Mouse (Mus musculus): Measurements from ENCODE around the gene A930004D18Rik.
"Not testable (repeated sequence)": the region's sequence is repeated elsewhere in the genome, so short reads cannot be mapped to it uniquely, and the experiment has no call there.

Gene A930004D18Rik

DNA sequence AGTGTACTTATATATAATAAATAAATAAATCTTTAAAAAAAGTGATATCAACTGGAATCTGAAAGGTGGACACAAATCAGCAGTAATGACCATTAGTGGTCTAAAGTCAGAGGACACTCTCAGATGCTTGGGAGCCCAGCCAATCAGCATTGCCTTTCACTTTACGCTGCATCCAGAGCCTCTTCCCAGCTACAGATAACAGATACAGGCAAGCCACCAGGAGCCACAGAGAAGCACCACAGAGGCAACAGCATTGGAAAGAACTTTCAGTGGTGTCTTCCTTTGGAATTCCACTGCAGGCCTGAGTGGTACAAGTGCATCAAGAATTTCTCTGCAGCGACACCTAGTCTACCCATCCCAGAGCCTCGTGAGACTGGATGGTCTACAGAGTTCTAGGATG is 24.7 kb downstream of the A930004D18Rik start:
- no peak for DNase-seq (ENCODE audit: low read depth in 1 of 2, low spot score in 2 of 2)

DNA sequence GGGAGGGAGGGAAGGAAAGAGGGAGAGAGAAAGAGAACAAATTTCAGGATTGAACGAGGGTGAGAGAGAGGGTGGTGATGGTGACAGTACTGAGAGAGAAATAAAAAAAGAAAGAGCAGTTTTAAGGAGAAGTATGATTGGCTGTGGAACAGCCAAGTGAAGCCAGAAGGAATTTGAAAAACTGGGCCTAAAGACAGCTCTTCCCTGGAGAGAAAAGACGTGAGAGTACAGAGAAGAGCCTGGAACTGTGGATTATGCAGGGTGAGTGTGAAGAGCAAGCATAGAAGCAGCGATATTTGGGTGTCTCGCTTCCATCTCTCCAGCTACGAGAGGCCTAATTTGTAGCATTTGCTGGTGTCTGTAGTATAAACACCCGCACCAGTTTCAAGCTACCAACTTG is 26.3 kb downstream of the A930004D18Rik start:
- DNase-seq (ENCODE audit: low read depth in 1 of 2, low spot score in 2 of 2), result no peak

DNA sequence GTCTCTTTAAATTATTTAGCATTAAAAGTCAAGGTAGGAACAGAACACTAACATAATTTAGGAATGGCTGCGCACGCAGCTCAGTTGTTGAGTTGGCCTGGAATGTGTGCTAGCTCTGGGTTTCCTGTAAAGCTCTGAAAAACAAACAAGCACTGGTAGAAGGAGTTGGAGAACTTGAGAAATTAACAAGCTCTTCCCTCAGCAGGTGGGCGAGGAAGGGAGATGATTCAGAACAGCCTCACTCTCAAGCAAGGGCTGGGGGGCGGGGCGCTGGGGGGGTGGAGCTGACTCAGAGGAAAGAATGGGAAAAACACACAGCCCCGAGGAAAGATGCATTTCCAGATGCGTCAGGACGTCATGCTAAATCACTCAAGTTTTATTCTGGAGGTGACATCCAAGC is 32.4 kb downstream of the A930004D18Rik start:
- DNase-seq (ENCODE audit: low read depth in 1 of 2, low spot score in 2 of 2), result no peak

DNA sequence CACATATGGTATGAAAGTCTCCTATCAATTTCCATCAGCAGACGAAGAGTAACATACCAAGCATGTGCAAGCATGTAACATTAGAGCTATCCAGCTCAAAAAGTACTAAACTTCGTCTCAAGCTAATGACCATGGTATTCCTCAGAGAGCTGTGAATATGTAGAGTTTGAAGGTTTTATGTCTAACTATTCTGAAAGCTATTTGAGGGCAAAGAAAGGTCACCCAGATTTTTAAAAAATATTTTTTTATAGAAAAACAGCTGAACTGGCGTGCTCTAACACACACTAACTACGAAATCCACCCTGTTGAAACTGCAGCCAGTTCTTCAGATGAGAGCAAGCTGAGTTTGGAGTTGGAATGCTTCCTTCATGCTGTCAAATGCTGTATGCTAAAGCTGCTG is 33.3 kb downstream of the A930004D18Rik start:
- no peak for DNase-seq (ENCODE audit: low read depth in 1 of 2, low spot score in 2 of 2)

DNA sequence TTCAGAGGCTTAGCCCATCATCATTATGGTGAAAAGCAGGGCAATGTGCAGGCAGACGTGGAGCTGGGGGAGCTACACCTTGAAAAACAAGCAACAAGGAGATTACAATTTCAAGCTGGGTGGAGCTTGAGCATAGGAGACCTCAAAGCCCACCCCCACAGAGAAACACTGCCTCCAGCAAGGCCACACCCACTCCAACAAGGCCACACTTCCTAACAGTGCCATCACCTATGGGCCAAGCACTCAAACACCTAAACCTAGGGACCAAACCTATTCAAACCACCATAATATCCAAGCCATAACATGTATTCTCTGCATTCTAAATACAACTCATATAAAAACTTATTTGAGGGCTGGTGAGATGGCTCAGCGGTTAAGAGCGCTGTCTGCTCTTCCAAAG is 35.2 kb downstream of the A930004D18Rik start:
- DNase-seq (ENCODE audit: low read depth in 1 of 2, low spot score in 2 of 2), result no peak

DNA sequence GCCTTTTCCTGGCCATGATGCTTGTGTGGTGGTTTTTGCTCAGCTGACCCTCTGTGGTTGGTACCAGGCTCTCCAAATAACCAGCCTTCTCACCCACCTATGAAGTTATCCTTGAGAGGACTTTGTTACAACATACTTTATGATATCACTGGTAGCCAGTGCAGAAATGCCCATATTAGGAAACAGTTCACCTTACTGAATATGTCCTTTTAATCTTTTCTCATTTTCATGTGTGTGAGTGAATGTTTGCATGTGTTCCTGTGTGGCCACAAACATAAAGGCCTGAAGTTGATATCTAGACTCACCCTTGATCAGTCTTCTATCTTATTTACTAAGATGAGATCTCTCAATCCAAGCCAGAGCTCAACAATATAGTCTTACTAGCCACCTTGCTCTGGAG is 40.7 kb downstream of the A930004D18Rik start, which contains the start of gene H2al2a:
TSS of gene H2al2a (minus strand) at position 101 of the 400 bp plus-strand sequence.
- DNase-seq (ENCODE audit: low read depth in 1 of 2, low spot score in 2 of 2), result no peak

DNA sequence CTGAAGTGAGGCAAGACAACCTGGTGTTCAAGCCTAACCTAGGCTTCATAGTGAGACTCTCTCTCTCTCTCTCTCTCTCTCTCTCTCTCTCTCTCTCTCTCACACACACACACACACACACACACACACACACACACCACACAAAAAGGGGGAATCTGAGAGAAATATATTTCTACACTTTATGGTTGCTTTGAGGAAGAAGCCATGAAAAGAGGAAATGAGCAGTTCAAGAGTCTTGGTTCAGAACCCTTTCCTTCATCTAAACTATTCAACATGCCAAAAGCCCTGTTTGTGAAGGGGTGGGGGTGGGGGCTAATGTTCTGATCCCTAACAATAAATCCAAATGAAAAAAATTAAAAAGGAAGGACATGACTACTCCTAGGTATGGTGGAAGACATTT is 48.0 kb downstream of the A930004D18Rik start:
- no peak for DNase-seq (ENCODE audit: low read depth in 1 of 2, low spot score in 2 of 2)

DNA sequence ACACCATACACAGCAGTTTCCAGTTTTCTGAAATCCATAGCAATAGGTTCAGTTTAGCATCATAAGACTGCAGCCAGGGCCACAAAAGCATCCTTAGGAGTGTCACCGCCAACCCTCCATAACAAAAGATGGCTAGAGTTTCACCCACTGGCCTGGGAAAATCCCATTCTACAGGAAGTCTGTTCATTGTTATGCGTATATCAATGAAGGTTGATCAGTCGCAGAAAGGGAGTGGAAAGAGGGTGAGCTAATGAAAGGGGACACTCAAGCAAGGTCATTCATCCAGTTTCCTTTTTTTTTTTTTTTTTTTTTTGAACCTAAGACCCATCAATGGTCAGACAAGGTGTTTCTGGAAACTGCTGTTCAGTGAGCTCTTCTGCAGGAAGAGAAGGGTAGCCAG is 48.4 kb downstream of the A930004D18Rik start:
- no peak for DNase-seq (ENCODE audit: low read depth in 1 of 2, low spot score in 2 of 2)

DNA sequence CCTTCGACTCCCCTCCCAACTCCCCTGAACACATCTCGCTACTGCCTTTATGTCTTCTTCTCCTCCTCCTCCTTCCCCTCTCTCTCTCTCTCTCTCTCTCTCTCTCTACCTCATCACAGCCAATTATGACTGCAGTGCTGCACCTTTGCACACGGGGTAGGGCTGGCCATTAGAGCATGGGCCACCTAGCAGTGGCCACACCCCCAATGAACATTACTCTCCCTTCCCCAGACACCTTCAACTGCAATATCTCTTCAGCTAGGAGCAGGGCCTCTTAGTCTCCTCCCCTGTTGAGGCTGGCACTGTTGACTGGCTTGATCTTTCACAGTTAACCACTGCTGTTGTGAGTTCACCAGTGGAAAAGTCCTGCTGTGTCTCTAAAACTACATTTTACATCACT is 50.8 kb downstream of the A930004D18Rik start:
- no peak for DNase-seq (ENCODE audit: low read depth in 1 of 2, low spot score in 2 of 2)

DNA sequence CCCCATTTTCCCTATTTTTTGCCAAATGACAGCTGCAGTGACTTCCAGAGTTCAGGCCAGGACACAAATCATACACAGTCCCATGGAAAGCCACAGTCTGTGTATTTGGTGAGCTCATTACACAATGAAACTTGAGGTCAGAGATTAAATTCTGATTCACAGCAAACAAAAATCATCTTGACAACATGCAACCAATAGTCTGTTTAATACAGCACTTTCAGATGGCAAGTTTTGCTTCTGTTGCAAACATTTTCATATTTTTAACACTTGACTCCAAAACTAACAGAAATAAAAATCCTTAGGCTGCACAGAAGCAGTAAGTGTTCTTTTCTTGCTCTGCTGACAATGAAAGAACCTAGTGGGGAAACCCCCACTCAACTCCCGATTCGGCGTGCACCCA is 52.8 kb downstream of the A930004D18Rik start:
- no peak for DNase-seq (ENCODE audit: low read depth in 1 of 2, low spot score in 2 of 2)

DNA sequence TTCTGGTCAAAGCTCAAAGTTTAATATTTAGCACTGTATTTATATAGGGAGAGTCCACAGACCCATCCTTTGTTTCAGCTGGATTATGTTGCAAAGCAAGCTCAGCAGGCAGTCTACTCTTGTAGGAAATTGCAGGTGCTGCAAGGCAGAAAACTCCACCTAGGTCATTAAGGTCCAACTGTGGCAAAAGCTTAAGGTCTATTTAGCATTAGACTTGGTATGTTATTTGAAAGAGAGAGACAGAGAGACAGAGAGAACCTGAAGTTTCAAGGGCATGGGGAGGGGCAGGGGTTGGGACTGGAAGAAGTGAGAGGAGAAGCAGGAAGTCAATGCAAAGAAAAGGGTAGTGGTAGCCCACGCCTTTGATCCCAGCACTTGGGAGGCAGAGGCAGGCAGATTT is 54.8 kb downstream of the A930004D18Rik start:
- no peak for DNase-seq (ENCODE audit: low read depth in 1 of 2, low spot score in 2 of 2)

DNA sequence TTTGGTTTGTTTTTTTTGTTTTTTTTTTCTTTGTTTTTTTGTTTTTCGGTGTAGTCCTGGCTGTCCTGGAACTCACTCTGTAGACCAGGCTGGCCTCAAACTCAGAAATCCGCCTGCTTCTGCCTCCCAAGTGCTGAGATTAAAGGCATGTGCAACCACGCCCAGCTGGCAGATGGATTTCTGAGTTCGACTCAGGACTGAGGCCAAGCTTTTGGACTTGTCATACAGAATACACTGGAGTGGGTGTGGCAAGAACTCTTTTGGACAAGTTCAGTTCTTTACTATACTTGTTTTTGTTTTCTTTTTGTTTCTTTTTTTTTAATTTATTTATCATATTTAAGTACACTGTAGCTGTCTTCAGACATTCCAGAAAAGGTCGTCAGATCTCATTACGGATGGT is 58.8 kb downstream of the A930004D18Rik start:
- no peak for DNase-seq (ENCODE audit: low read depth in 1 of 2, low spot score in 2 of 2)

DNA sequence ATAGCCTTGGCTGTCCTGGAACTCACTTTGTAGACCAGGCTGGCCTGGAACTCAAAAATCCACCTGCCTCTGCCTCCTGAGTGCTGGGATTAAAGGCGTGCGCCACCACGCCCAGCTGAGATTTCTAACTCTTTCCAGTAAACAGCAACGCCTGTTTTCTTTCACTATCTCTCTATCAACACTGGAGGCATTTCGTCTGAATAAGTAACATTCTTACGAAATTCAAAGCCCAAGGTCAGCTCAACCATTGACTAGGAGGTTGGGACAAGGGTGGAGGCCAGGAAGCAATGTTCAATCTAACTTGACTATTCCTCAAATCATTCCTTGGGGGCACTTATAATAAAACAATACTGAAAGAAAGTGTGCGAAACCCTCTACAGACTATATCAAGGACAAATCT is 59.3 kb downstream of the A930004D18Rik start:
- not testable (repeated sequence) for DNase-seq (ENCODE audit: low read depth in 1 of 2, low spot score in 2 of 2)

DNA sequence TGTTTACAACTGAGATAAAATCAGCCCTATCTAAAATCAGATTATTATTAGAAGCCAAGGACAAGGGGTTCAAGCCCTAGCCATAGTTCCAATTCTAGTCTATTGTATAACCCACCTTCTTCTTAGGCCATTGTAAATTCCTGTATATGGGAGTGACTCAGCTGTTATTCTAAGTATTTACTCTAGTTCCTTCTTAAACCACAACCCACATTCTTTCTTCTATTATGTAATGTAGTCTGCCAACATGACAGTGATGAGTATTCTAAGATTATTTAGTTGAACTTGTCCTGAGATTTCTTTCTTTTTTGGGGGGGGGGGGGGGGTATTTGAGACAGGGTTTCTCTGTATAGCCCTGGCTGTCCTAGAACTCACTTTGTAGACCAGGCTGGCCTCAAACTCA is 59.9 kb downstream of the A930004D18Rik start:
- DNase-seq (ENCODE audit: low read depth in 1 of 2, low spot score in 2 of 2), result not testable (repeated sequence)

DNA sequence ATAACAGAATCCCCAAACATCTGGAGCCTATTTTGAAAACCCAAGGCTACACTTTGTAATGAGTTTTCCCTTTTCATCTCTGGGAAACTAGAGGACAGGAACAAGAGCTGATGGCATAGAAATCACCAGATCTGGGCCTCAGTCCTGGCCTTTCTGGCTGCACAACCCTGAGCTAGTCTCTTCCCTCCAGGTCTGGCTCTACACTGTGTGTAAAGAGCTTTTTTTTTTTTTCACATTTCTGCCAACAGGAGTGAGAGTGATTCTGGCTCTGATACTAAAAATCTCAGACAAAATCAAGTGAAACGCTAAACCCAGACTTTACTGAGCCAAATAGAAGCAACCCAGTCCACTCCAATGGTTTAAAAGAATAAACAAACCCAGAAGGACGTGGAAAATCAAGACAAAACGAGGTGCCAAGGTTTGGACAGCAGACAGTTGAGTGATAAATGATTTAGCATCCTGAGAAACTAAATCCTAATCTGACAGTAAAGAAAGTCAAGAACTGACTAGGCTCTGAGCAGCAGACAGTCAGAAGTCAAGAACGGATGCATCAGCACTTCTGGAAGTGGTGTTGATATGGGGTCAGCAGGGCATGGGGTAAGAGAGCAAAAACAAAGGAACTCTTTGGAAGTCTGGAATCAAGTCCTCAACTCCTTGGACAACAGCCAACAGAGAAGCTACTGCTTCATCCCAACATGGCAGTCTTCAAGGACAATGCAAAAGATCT is 61.8 kb downstream of the A930004D18Rik start:
- no peak for DNase-seq (ENCODE audit: low read depth in 1 of 2, low spot score in 2 of 2)

Data from monocyte, adult 2 months (primary cell).